Mouse (Mus musculus) lung, adult 2 months (tissue): ENCODE measurements around the gene Stk11.

Experiments
- CTCF ChIP-seq: fragments of 200-500 bp; IDR thresholded peaks from 2 replicates; pipeline ENCODE4 v1.5.1; 2011; ENCODE audit warnings: mild to moderate bottlenecking, low read length, control low read depth; ENCODE audit not compliant: insufficient read depth
- POLR2A ChIP-seq: fragments of 200-500 bp; IDR thresholded peaks from 2 replicates; pipeline ENCODE4 v1.6.1; 2011; ENCODE audit warnings: low read depth, mild to moderate bottlenecking, control low read depth, low read length, borderline replicate concordance; ENCODE audit errors: extremely low read depth

- TF ChIP-seq CTCF = no peak
- TF ChIP-seq POLR2A = no peak
These were observed 30.7 kb upstream of the Stk11 start for GRCm38 (mm10) chr10:80084817-80085487.
